Mouse (Mus musculus) splenic B cell, adult 2 months (primary cell): ENCODE measurements around the gene Armc3.

ENCODE experiments used
- DNase-seq: peaks from one replicate; pipeline ENCODE4 v3.0.0-alpha.2; 2011; ENCODE audit warnings: low read depth, low spot score
- H3K27me3 ChIP-seq: 2 replicates; pipeline ENCODE4 v1.6.1; 2012; ENCODE audit warnings: mild to moderate bottlenecking, low read length, moderate library complexity, mixed read lengths; ENCODE audit not compliant: control insufficient read depth, poor library complexity, insufficient read depth, severe bottlenecking
- H3K36me3 ChIP-seq: 2 replicates; pipeline ENCODE4 v1.6.1; 2012; ENCODE audit warnings: mild to moderate bottlenecking, low read length, moderate library complexity, mixed read lengths; ENCODE audit not compliant: control insufficient read depth, poor library complexity, insufficient read depth, severe bottlenecking

The Armc3 gene

DNA sequence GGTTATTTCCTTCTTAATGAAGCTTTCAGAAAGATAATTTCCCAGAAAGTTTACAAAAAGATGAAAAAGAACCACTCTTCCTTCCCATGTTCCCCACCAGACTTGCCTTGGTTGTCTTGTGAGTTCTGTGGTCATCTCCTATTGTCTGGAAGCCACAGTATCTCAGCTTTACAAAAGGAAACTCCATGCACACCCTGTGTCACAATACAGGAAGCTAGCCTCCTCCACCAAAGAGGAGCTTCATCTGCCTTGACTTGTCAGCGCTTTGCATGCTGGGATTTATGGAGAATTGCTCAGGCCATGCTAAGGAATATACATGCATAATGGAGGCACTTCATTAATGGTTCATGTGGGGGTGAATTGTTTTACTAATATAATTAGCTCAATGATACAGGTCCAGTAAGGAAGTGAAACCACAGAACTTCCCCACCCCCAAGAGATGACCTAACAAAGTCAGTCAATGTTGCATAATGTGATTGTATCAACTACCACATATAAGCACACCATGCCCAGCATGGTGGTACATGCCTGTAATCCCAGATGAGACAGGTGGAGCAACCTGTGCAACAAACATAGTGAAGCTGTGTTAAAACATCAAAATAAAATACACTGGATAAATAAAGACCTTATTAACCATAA, 152.6 kb downstream of the Armc3 start:
- Histone ChIP-seq H3K36me3 (no peaks in the 10 kb centered on the region), H3K27me3 (no peaks in the 10 kb centered on the region)
- peak; percentile 67 for DNase-seq

DNA sequence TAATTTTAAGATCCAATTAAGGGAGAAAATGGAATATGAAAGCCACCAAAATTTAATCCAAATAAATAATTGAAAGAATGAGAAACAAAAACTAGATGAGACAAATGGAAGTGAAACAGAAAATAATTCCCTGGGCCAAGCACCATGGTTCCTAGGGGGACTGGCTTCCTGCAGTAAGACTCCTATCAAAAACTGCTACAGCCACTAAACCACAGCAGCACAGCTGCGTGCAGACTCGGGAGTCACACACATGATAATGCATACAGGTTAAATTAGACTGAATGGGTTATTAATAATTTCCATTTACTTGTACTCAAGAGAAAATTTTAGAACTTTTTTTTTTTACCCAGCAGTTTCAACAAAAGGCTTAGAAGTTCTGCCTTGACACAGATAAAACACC, 154.1 kb downstream of the Armc3 start:
- H3K27me3 ChIP-seq: no peaks in the 10 kb centered on the region
- DNase-seq: no peak

More for the DNA sequence above, 154.1 kb downstream of the Armc3 start:
- H3K36me3 ChIP-seq: no peaks in the 10 kb centered on the region
